Mouse (Mus musculus): ENCODE data around the gene Cxcl12.

- no peak for TF ChIP-seq POLR2A (IDR thresholded peaks at IDR 0.05; ENCODE audit: low read depth, low read length)
- no peak for TF ChIP-seq CTCF (IDR thresholded peaks at IDR 0.05; ENCODE audit: extremely low read depth, insufficient read length, insufficient replicate concordance, low read depth, low read length)
Observed at GRCm38 (mm10) chr6:117156846-117157245, 11.5 kb upstream of the Cxcl12 start.

Measured in small intestine, adult 2 months (tissue).